Comparison of ENCODE assay signal across 8 mouse cellular contexts in genomic region chr6:30896986-30897327, GRCm38 (mm10). TPM values are rescaled to one million over a fixed set of nuclear protein-coding genes. Genes with fewer than 3 reads are reported as not detected.
DNase-seq lines count a peak whose midpoint lies in the region; ATAC-seq and TF ChIP-seq lines count a peak whose summit lies in the region.

No protein-coding gene starts in this region.

- no peak for DNase-seq in heart, embryonic 10.5 days (ENCODE audit: low spot score)
- DNase-seq in heart, postnatal 10 days: no peak
- DNase-seq in CH12.LX (ENCODE audit: extremely low read depth): peak; percentile 36
- DNase-seq in Muller cell, postnatal 12 days (ENCODE audit: inconsistent ontology term): no peak
- no peak for DNase-seq in left cerebral cortex, adult 8-10 months (ENCODE audit: low spot score in 2 of 2)
- no peak for DNase-seq in left cerebral cortex, postnatal 10 days (ENCODE audit: extremely low spot score in 1 of 2, low spot score in 2 of 2)

- in situ Hi-C loops in CH12.LX (cut with MboI; ENCODE audit: low pct_ligation_motif_present, low pct_unique_long_range_greater_than_20kb, low sequenced_read_pairs): no loop called here

- H3K4me1 ChIP-seq in heart, embryonic 10.5 days: peaks cover 11% of the 10 kb centered on the region
- H3K4me1 ChIP-seq in CH12.LX (ENCODE audit: control insufficient read depth in 1 of 2, insufficient read depth in 2 of 2): peaks cover 0 to 24% of the 10 kb centered on the region in 2 experiments; a peak in 2 of 4 replicates
- peaks cover 14% of the 10 kb centered on the region for H3K4me1 ChIP-seq in forebrain, embryonic 12.5 days
- peaks cover 26% of the 10 kb centered on the region for H3K4me1 ChIP-seq in liver, embryonic 12.5 days

- H3K9me3 ChIP-seq in heart, embryonic 10.5 days: no peaks in the 10 kb centered on the region
- no peaks in the 10 kb centered on the region for H3K9me3 ChIP-seq in CH12.LX (replicated peaks; ENCODE audit: low read length)
- no peaks in the 10 kb centered on the region for H3K9me3 ChIP-seq in forebrain, embryonic 12.5 days
- no peaks in the 10 kb centered on the region for H3K9me3 ChIP-seq in liver, embryonic 12.5 days (replicated peaks)

- H3K27me3 ChIP-seq in heart, embryonic 10.5 days (ENCODE audit: insufficient read depth, poor library complexity, severe bottlenecking): no peaks in the 10 kb centered on the region
- no peaks in the 10 kb centered on the region for H3K27me3 ChIP-seq in CH12.LX (replicated peaks)
- no peaks in the 10 kb centered on the region for H3K27me3 ChIP-seq in forebrain, embryonic 12.5 days
- H3K27me3 ChIP-seq in liver, embryonic 12.5 days (replicated peaks): no peaks in the 10 kb centered on the region

- no peak for TF ChIP-seq CTCF in CH12.LX (conservative IDR thresholded peaks at IDR 0.05 in 1 of 2, IDR thresholded peaks at IDR 0.05 in 1 of 2; ENCODE audit: low read depth in 2 of 2, low read length in 2 of 2)

- TF ChIP-seq POLR2A in CH12.LX (IDR thresholded peaks at IDR 0.05; ENCODE audit: low read depth, low read length): no peak

- TF ChIP-seq EP300 in CH12.LX (IDR thresholded peaks at IDR 0.05; ENCODE audit: low read length): no peak

- WGBS in heart, embryonic 10.5 days: 19% methylated on average over 8 of the region's 8 CpGs
- 20% methylated on average over 8 of the region's 8 CpGs for WGBS in forebrain, embryonic 12.5 days
- WGBS in liver, embryonic 12.5 days (ENCODE audit: insufficient replicate concordance): 21% methylated on average over 8 of the region's 8 CpGs

- TF ChIP-seq RAD21 in CH12.LX (IDR thresholded peaks at IDR 0.05; ENCODE audit: low read depth, low read length): no peak

- H3K4me3 ChIP-seq in heart, embryonic 10.5 days: peak overlapping the region; percentile 77
- H3K4me3 ChIP-seq in CH12.LX (replicated peaks in 1 of 3; ENCODE audit: low read depth in 2 of 3, low read length in 2 of 3, poor library complexity in 1 of 3): peak overlapping the region in 2 of 3 experiments; percentile 31 to 75
- H3K4me3 ChIP-seq in forebrain, embryonic 12.5 days (replicated peaks): peak overlapping the region; percentile 66
- peak overlapping the region; percentile 83 for H3K4me3 ChIP-seq in liver, embryonic 12.5 days

- peak overlapping the region; percentile 45 for H3K9ac ChIP-seq in CH12.LX (ENCODE audit: insufficient read depth, low read depth)
- H3K9ac ChIP-seq in forebrain, embryonic 12.5 days: peak overlapping the region; percentile 77
- peak overlapping the region; percentile 87 for H3K9ac ChIP-seq in liver, embryonic 12.5 days

- dilution Hi-C loops in CH12.LX (cut with MboI; ENCODE audit: extremely low pct_ligation_motif_present, extremely low pct_unique_long_range_greater_than_20kb, low sequenced_read_pairs): no loop called here

- H3K27ac ChIP-seq in heart, embryonic 10.5 days: peak overlapping the region; percentile 97
- no peak overlapping the region for H3K27ac ChIP-seq in CH12.LX (ENCODE audit: insufficient read depth, low read depth)
- H3K27ac ChIP-seq in forebrain, embryonic 12.5 days: peak overlapping the region; percentile 98
- peak overlapping the region; percentile 93 for H3K27ac ChIP-seq in liver, embryonic 12.5 days

- H3K79me2 ChIP-seq in CH12.LX (replicated peaks; ENCODE audit: control insufficient read depth, extremely low read depth, insufficient read depth, poor library complexity, severe bottlenecking): peaks cover 3% of the 10 kb centered on the region; the same call in 1 of the 2 replicates

- intact Hi-C loops in heart, postnatal 10 days (cut with DNase I): loop anchor here (5.0 kb wide), 1 partner anchor 385 kb away; no protein-coding TSS in a partner anchor
- intact Hi-C loops in left cerebral cortex, postnatal 10 days (cut with DNase I): no loop called here

- ATAC-seq in forebrain, embryonic 12.5 days (ENCODE audit: low FRiP score): no peak
- ATAC-seq in liver, embryonic 12.5 days: peak; percentile 12

- H3K4me2 ChIP-seq in CH12.LX (ENCODE audit: insufficient read depth, low read depth, poor library complexity, severe bottlenecking): peak overlapping the region; percentile 80
- peak overlapping the region; percentile 57 for H3K4me2 ChIP-seq in forebrain, embryonic 12.5 days
- peak overlapping the region; percentile 78 for H3K4me2 ChIP-seq in liver, embryonic 12.5 days

- H3K36me3 ChIP-seq in heart, embryonic 10.5 days: no peaks in the 10 kb centered on the region
- peaks cover 0 to 2% of the 10 kb centered on the region in 2 experiments for H3K36me3 ChIP-seq in CH12.LX (replicated peaks in 1 of 2; ENCODE audit: control insufficient read depth in 1 of 2, insufficient read depth in 1 of 2, low read length in 1 of 2)
- no peaks in the 10 kb centered on the region for H3K36me3 ChIP-seq in forebrain, embryonic 12.5 days (replicated peaks)
- no peaks in the 10 kb centered on the region for H3K36me3 ChIP-seq in liver, embryonic 12.5 days

TF ChIP-seq in CH12.LX, 34 proteins besides CTCF, POLR2A, EP300 and RAD21:
- peak; percentile 71; the same call in 1 of the 2 replicates for TF ChIP-seq TBP (conservative IDR thresholded peaks at IDR 0.05; ENCODE audit: low read depth, low read length)
- TF ChIP-seq MAX (IDR thresholded peaks at IDR 0.05; ENCODE audit: low read length): no peak
- TF ChIP-seq ZC3H11A (IDR thresholded peaks at IDR 0.05; ENCODE audit: low read depth, low read length): no peak
- peak; percentile 36; the same call in 1 of the 2 replicates for TF ChIP-seq MXI1 (IDR thresholded peaks at IDR 0.05; ENCODE audit: low read depth, low read length)
TF ChIP-seq in CH12.LX: peak in this region for 2.

RNA-seq across cellular contexts. Expression of gene Copg2, which starts 0.4 kb away (rescaled TPM):
- polyA plus RNA-seq in heart, embryonic 10.5 days (2016; fragmentation: Nextera tagmentation; extraction: Ambion mirVana): 18.6 and 27.7 TPM in 2 replicates
- 10 to 100 TPM; 47.3 to 57.2 TPM for total RNA-seq in heart, postnatal 10 days (2021)
- total RNA-seq in CH12.LX (2012; rRNA removed) (22.8 and 28.9 TPM in 2 replicates), CH12.LX (2014; rRNA removed) (42.8 and 43.7 TPM in 2 replicates)
- 23.3 and 24.8 TPM in 2 replicates for polyA plus RNA-seq in CH12.LX (2012; ENCODE audit: insufficient read length, low read depth)
- polyA plus RNA-seq in forebrain, embryonic 12.5 days (2016; fragmentation: Nextera tagmentation; extraction: Ambion mirVana): 31.5 and 37.9 TPM in 2 replicates
- polyA plus RNA-seq in liver, embryonic 12.5 days (2016; fragmentation: Nextera tagmentation; extraction: Ambion mirVana): 10.4 and 10.5 TPM in 2 replicates
- 10 to 100 TPM; 79.4 to 90.6 (median 88.0) TPM for total RNA-seq in left cerebral cortex, adult 8-10 months (2022)
- 10 to 100 TPM; 50.4 to 53.6 TPM for total RNA-seq in left cerebral cortex, postnatal 10 days (2021)

RNA-seq across cellular contexts. Expression of gene Tsga13, which starts 18.4 kb away (rescaled TPM):
- not detected in 2 replicates for polyA plus RNA-seq in heart, embryonic 10.5 days (2016; fragmentation: Nextera tagmentation; extraction: Ambion mirVana)
- under 1 TPM in 1 of 2 experiments, not detected in 1; 0.30 TPM for total RNA-seq in heart, postnatal 10 days (2021)
- total RNA-seq in CH12.LX (2012; rRNA removed): not detected in 2 replicates
- not detected in 2 replicates for total RNA-seq in CH12.LX (2014; rRNA removed)
- not detected in 2 replicates for polyA plus RNA-seq in CH12.LX (2012; ENCODE audit: insufficient read length, low read depth)
- polyA plus RNA-seq in forebrain, embryonic 12.5 days (2016; fragmentation: Nextera tagmentation; extraction: Ambion mirVana): 0.45 and 0.53 TPM in 2 replicates
- not detected in 2 replicates for polyA plus RNA-seq in liver, embryonic 12.5 days (2016; fragmentation: Nextera tagmentation; extraction: Ambion mirVana)
- total RNA-seq in left cerebral cortex, adult 8-10 months (2022): not detected
- under 1 TPM; 0.43 to 0.75 TPM for total RNA-seq in left cerebral cortex, postnatal 10 days (2021)
